Mouse (Mus musculus) myocyte (in vitro differentiated cells): ENCODE measurements around the gene 1700001P01Rik. TPM values are rescaled to one million over a fixed set of nuclear protein-coding genes. Genes with fewer than 3 reads are reported as not detected.
A peak's percentile ranks its signal among the peaks of the same experiment; 100 is the strongest.

Source experiments
- H3K27me3 ChIP-seq: one replicate; pipeline ENCODE4 v1.6.1; 2011; ENCODE audit not compliant: control insufficient read depth, insufficient read depth, insufficient read length
- H3K36me3 ChIP-seq: one replicate; pipeline ENCODE4 v1.6.1; 2011; ENCODE audit not compliant: control insufficient read depth, insufficient read depth
- H3K4me2 ChIP-seq: one replicate; pipeline ENCODE4 v1.6.1; 2011; ENCODE audit warnings: low read depth, control low read depth
- H3K4me3 ChIP-seq: one replicate; pipeline ENCODE4 v1.5.1; 2011; ENCODE audit warnings: mild to moderate bottlenecking, control low read depth, moderate library complexity
- H3K79me2 ChIP-seq: one replicate; pipeline ENCODE4 v1.6.1; 2011; ENCODE audit not compliant: control insufficient read depth, insufficient read depth
- H3ac ChIP-seq: one replicate; pipeline ENCODE4 v1.6.1; 2011; ENCODE audit not compliant: control insufficient read depth, insufficient read length
- CEBPB ChIP-seq: IDR thresholded peaks from 2 replicates; pipeline ENCODE4 v1.6.1; 2011; ENCODE audit warnings: mild to moderate bottlenecking, moderate library complexity; ENCODE audit not compliant: poor library complexity, insufficient read depth, severe bottlenecking
- E2F4 ChIP-seq: IDR thresholded peaks from one replicate; pipeline ENCODE4 v1.6.1; 2011; ENCODE audit warnings: mild to moderate bottlenecking, control low read depth, moderate library complexity; ENCODE audit not compliant: insufficient read depth
- MAX ChIP-seq: IDR thresholded peaks from one replicate; pipeline ENCODE4 v1.6.1; 2011; ENCODE audit warnings: low read depth, mild to moderate bottlenecking, control low read depth
- MYOD1 ChIP-seq, 3 experiments: IDR thresholded peaks; one replicate each; pipeline ENCODE4 v1.6.1; 2011; ENCODE audit warnings: control low read depth in 2 of 3, low read depth in 2 of 3, mild to moderate bottlenecking in 2 of 3, moderate library complexity in 1 of 3; ENCODE audit not compliant: insufficient read length in 2 of 3, control insufficient read depth in 1 of 3
- MYOG ChIP-seq, 3 experiments: IDR thresholded peaks; one replicate each; pipeline ENCODE4 v1.6.1; 2011; ENCODE audit warnings: control low read depth in 2 of 3, low read depth in 2 of 3, mild to moderate bottlenecking in 2 of 3; ENCODE audit not compliant: insufficient read length in 2 of 3, control insufficient read depth in 1 of 3, insufficient read depth in 1 of 3
- POLR2A ChIP-seq: IDR thresholded peaks from one replicate; pipeline ENCODE4 v1.6.1; 2011; ENCODE audit warnings: low read depth, mild to moderate bottlenecking, control low read depth, moderate library complexity; ENCODE audit not compliant: insufficient read length
- POLR2AphosphoS2 ChIP-seq: IDR thresholded peaks from one replicate; pipeline ENCODE4 v1.6.1; 2011; ENCODE audit warnings: low read depth, control low read depth; ENCODE audit not compliant: insufficient read length
- REST ChIP-seq: IDR thresholded peaks from one replicate; pipeline ENCODE4 v1.6.1; 2011; ENCODE audit warnings: mild to moderate bottlenecking, control low read depth, moderate library complexity; ENCODE audit not compliant: insufficient read depth, insufficient read length
- SRF ChIP-seq: IDR thresholded peaks from one replicate; pipeline ENCODE4 v1.6.1; 2011; ENCODE audit warnings: low read depth; ENCODE audit not compliant: control insufficient read depth, insufficient read length
- TCF12 ChIP-seq: IDR thresholded peaks from one replicate; pipeline ENCODE4 v1.6.1; 2011; ENCODE audit warnings: mild to moderate bottlenecking, control low read depth; ENCODE audit not compliant: poor library complexity, insufficient read depth, severe bottlenecking
- TCF3 ChIP-seq: IDR thresholded peaks from one replicate; pipeline ENCODE4 v1.6.1; 2011; ENCODE audit warnings: low read depth, control low read depth; ENCODE audit not compliant: insufficient read length
- USF1 ChIP-seq: IDR thresholded peaks from one replicate; pipeline ENCODE4 v1.6.1; 2011; ENCODE audit warnings: low read depth, mild to moderate bottlenecking, control low read depth, moderate library complexity
- polyA plus RNA-seq: library from polyadenylated mRNA; unstranded; fragments of >200 nt; fragmentation: generic; extraction: Trizol; gene quantifications from one replicate; pipeline ENCODE4 v1.2.1, GENCODE M21; 2012; ENCODE audit warnings: missing spikeins

1700001P01Rik gene
- polyA plus RNA-seq, 1 experiment, result 0.07 TPM

DNA sequence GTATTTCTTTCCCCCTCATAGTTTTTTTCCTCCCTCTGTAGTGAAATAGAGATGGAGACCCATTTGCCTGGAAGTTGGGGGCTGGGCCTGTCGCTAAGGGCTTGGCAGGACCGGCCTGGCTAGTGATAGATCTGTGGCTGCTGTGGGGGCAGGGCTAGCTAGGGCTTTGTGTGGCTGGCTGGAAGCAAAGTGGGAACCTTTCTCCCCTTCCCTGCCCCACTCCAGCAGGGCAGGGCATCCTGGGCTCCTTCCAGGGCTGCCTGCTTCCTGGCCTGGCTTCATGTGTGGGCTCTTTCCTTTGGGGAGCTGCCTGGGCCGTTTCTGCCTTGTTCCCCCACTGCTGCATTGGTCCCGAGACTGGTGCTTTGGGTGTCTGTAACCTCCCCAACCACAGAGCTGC, 42.9 kb upstream of the 1700001P01Rik start:
- no peak for TF ChIP-seq POLR2AphosphoS2
- no peak for TF ChIP-seq MAX
- no peak for TF ChIP-seq E2F4
- TF ChIP-seq TCF12, result no peak
- TF ChIP-seq CEBPB, result no peak
- no peak for TF ChIP-seq USF1
- no peak for TF ChIP-seq MYOG (IDR thresholded peaks at IDR 0.05; ENCODE audit: control insufficient read depth in 1 of 3, insufficient read depth in 1 of 3, insufficient read length in 2 of 3, low read depth in 2 of 3)
- no peak overlapping the region for H3ac ChIP-seq
- no peak overlapping the region for H3K4me3 ChIP-seq
- H3K4me2 ChIP-seq, result peak overlapping the region; percentile 65
- H3K79me2 ChIP-seq, result peaks cover 77% of the 10 kb centered on the region
- no peaks in the 10 kb centered on the region for H3K27me3 ChIP-seq
- peaks cover 12% of the 10 kb centered on the region for H3K36me3 ChIP-seq

GRCm38 (mm10) chr11:97818003-97818402, 42.3 kb upstream of the 1700001P01Rik start:
- peaks cover 78% of the 10 kb centered on the region for H3K79me2 ChIP-seq

DNA sequence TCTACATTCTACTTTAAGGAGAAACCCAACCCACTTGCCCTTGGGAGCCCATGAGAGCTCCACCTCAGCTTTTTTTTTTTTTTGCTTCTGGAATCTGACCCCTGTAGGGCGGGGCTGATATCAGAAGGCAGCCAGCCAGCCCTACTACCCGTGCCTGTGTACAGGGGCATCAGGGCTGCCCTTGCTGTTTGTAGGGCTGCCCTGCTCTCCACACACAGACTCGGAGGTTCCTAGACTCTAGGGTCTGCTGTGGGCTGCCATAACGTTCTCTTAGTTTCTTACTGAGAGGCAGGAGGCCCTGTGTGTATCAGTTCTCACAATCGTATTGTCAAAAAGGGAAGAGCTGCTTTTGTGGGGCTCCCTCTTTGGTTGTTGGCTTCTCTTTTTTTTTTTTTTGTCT, 41.7 kb upstream of the 1700001P01Rik start:
- Histone ChIP-seq H3K36me3 (peaks cover 12% of the 10 kb centered on the region), H3K27me3 (no peaks in the 10 kb centered on the region), H3K4me3 (no peak overlapping the region), H3K4me2 (peak overlapping the region; percentile 65), H3K79me2 (peaks cover 78% of the 10 kb centered on the region), H3ac (no peak overlapping the region)
- no peak for TF ChIP-seq TCF3
- no peak for TF ChIP-seq REST
- TF ChIP-seq POLR2AphosphoS2, result no peak
- TF ChIP-seq SRF, result no peak
- no peak for TF ChIP-seq MYOG (IDR thresholded peaks at IDR 0.05; ENCODE audit: control insufficient read depth in 1 of 3, insufficient read depth in 1 of 3, insufficient read length in 2 of 3, low read depth in 2 of 3)
- no peak for TF ChIP-seq POLR2A
- TF ChIP-seq USF1, result no peak
- TF ChIP-seq E2F4, result no peak
- no peak for TF ChIP-seq CEBPB
- no peak for TF ChIP-seq MYOD1 (IDR thresholded peaks at IDR 0.05; ENCODE audit: control insufficient read depth in 1 of 3, insufficient read length in 2 of 3, low read depth in 2 of 3)
- no peak for TF ChIP-seq TCF12
- no peak for TF ChIP-seq MAX

More at GRCm38 (mm10) chr11:97818003-97818402, 42.3 kb upstream of the 1700001P01Rik start:
- no peaks in the 10 kb centered on the region for H3K27me3 ChIP-seq
- H3K4me3 ChIP-seq, result no peak overlapping the region
- no peak for TF ChIP-seq MYOG (IDR thresholded peaks at IDR 0.05; ENCODE audit: control insufficient read depth in 1 of 3, insufficient read depth in 1 of 3, insufficient read length in 2 of 3, low read depth in 2 of 3)
- TF ChIP-seq POLR2A, result no peak
- TF ChIP-seq POLR2AphosphoS2, result no peak
- TF ChIP-seq CEBPB, result no peak
- no peak for TF ChIP-seq E2F4
- TF ChIP-seq TCF12, result no peak
- no peak for TF ChIP-seq TCF3
- H3K36me3 ChIP-seq, result peaks cover 12% of the 10 kb centered on the region
- peak overlapping the region; percentile 65 for H3K4me2 ChIP-seq
- no peak overlapping the region for H3ac ChIP-seq

DNA sequence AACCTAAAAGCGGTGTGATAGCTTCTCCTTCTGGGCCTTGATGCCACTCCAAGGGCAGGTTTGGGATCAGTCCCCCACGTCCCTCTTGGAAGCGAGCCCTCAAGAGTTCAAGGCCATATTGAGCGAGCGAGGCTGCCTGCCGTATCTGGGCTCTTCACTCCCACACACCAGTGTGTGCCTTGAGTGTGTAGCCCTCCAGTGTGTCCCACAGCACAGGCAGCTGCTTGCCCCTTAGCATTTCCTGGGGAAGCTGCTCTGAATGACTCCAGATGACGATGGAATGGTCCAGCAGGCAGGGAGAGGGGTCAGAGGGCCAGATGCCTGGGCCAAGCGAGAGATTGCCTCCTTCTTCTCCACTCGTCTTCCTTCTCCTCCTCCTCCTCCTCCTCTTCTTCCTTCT, 41.2 kb upstream of the 1700001P01Rik start:
- TF ChIP-seq REST (no peak), TCF3 (no peak), MYOG (IDR thresholded peaks at IDR 0.05; ENCODE audit: control insufficient read depth in 1 of 3, insufficient read depth in 1 of 3, insufficient read length in 2 of 3, low read depth in 2 of 3) (peak in 2 of 3 experiments; percentile 21 to 36), POLR2AphosphoS2 (peak; percentile 18), MYOD1 (IDR thresholded peaks at IDR 0.05; ENCODE audit: control insufficient read depth in 1 of 3, insufficient read length in 2 of 3, low read depth in 2 of 3) (peak in 1 of 3 experiments; percentile 30)
- peaks cover 77% of the 10 kb centered on the region for H3K79me2 ChIP-seq

GRCm38 (mm10) chr11:97816176-97816575, 40.5 kb upstream of the 1700001P01Rik start:
- Histone ChIP-seq H3K27me3 (no peaks in the 10 kb centered on the region), H3ac (no peak overlapping the region), H3K79me2 (peaks cover 79% of the 10 kb centered on the region), H3K4me2 (no peak overlapping the region), H3K4me3 (no peak overlapping the region), H3K36me3 (peaks cover 4% of the 10 kb centered on the region)
- no peak for TF ChIP-seq MAX
- TF ChIP-seq TCF3, result no peak
- TF ChIP-seq USF1, result no peak
- TF ChIP-seq POLR2AphosphoS2, result no peak
- no peak for TF ChIP-seq POLR2A
- no peak for TF ChIP-seq SRF
- no peak for TF ChIP-seq TCF12
- no peak for TF ChIP-seq MYOD1 (IDR thresholded peaks at IDR 0.05; ENCODE audit: control insufficient read depth in 1 of 3, insufficient read length in 2 of 3, low read depth in 2 of 3)
- TF ChIP-seq MYOG (IDR thresholded peaks at IDR 0.05; ENCODE audit: control insufficient read depth in 1 of 3, insufficient read depth in 1 of 3, insufficient read length in 2 of 3, low read depth in 2 of 3), result no peak
- no peak for TF ChIP-seq REST
- TF ChIP-seq CEBPB, result no peak
- TF ChIP-seq E2F4, result no peak

More for the DNA sequence above, 41.2 kb upstream of the 1700001P01Rik start:
- H3K4me2 ChIP-seq, result peak overlapping the region; percentile 65
- no peaks in the 10 kb centered on the region for H3K27me3 ChIP-seq
- H3K4me3 ChIP-seq, result no peak overlapping the region
- H3K36me3 ChIP-seq, result peaks cover 11% of the 10 kb centered on the region
- no peak overlapping the region for H3ac ChIP-seq
